Mouse (Mus musculus): ENCODE results near the gene Dusp7.

GRCm38 (mm10) chr9:106338462-106339172 is 29.8 kb upstream of the Dusp7 start:
- TF ChIP-seq EP300 (IDR thresholded peaks at IDR 0.05; ENCODE audit: insufficient read depth, low read depth, low read length) (peak; percentile 77; the same call in 1 of the 2 replicates), POLR2A (IDR thresholded peaks at IDR 0.05; ENCODE audit: insufficient read depth, low read length) (no peak), CTCF (IDR thresholded peaks at IDR 0.05; ENCODE audit: low read depth, low read length) (no peak)
